ENCODE assay signal across 9 mouse cellular contexts in genomic region chr4:83314261-83314793, GRCm38 (mm10). TPM values are rescaled to one million over a fixed set of nuclear protein-coding genes. Genes with fewer than 3 reads are reported as not detected.
DNase-seq lines count a peak whose midpoint lies in the region; ATAC-seq and TF ChIP-seq lines count a peak whose summit lies in the region.
"Had no signal": no experiment of that assay in that cellular context is flagged by ENCODE, and none has a peak within 500 bp of the region (broad histone marks: within the 10 kb centered on the region; RNA-seq: fewer than 3 reads in every experiment).

No protein-coding gene starts in this region.

- TF ChIP-seq EP300 in lung, postnatal 0 days (IDR thresholded peaks at IDR 0.05) = no peak

- ATAC-seq in lung, postnatal 0 days = peak; percentile 15; the same call in 1 of the 2 replicates
- peak; percentile 58 for ATAC-seq in activated CD4-positive, CD25-positive, alpha-beta regulatory T cell, adult 4 months

- H3K27ac ChIP-seq in lung, postnatal 0 days (ENCODE audit: low read length) = peak overlapping the region; percentile 85; the same call in 1 of the 2 replicates
- peak overlapping the region; percentile 69 for H3K27ac ChIP-seq in macrophage
- H3K27ac ChIP-seq: lung, embryonic 15.5 days had no signal

- no peaks in the 10 kb centered on the region for H3K27me3 ChIP-seq in lung, postnatal 0 days (replicated peaks; ENCODE audit: insufficient read depth, low read length)
- H3K27me3 ChIP-seq: lung, embryonic 15.5 days had no signal

- no peak overlapping the region for H3K9ac ChIP-seq in lung, postnatal 0 days (replicated peaks; ENCODE audit: low read depth)
- H3K9ac ChIP-seq: lung, embryonic 15.5 days had no signal

- DNase-seq in lung, postnatal 0 days (ENCODE audit: low spot score) = peak; percentile 37
- no peak for DNase-seq in lung, postnatal 25 days (ENCODE audit: low spot score)
- DNase-seq in thymus, postnatal 0 days (ENCODE audit: low spot score) = peak; percentile 59
- DNase-seq in retina, embryonic 14.5 days (ENCODE audit: low spot score) = no peak
- DNase-seq in right cerebral cortex, postnatal 14 days = no peak
- DNase-seq: cerebellum, postnatal 14 days had no signal

- H3K4me2 ChIP-seq in lung, postnatal 0 days (replicated peaks; ENCODE audit: low read depth, low read length) = no peak overlapping the region

- H3K4me3 ChIP-seq in lung, postnatal 0 days (ENCODE audit: low read depth, low read length) = no peak overlapping the region
- no peak overlapping the region for H3K4me3 ChIP-seq in macrophage (ENCODE audit: inconsistent target)
- H3K4me3 ChIP-seq: lung, embryonic 15.5 days had no signal

- WGBS in lung, postnatal 0 days = 64% methylated on average over 7 of the region's 7 CpGs
- WGBS in macrophage (ENCODE audit: missing documents) = 75% methylated on average over 7 of the region's 7 CpGs

- peak; percentile 14; the same call in 1 of the 2 replicates for TF ChIP-seq CTCF in lung, postnatal 0 days (IDR thresholded peaks at IDR 0.05)

- peaks cover 11% of the 10 kb centered on the region for H3K4me1 ChIP-seq in lung, postnatal 0 days (ENCODE audit: insufficient read depth, low read depth, low read length)

- H3K36me3 ChIP-seq in lung, postnatal 0 days (ENCODE audit: insufficient read depth, low read length) = no peaks in the 10 kb centered on the region
- H3K36me3 ChIP-seq in macrophage (ENCODE audit: inconsistent target) = no peaks in the 10 kb centered on the region
- H3K36me3 ChIP-seq: lung, embryonic 15.5 days had no signal

- no peaks in the 10 kb centered on the region for H3K9me3 ChIP-seq in lung, postnatal 0 days (ENCODE audit: low read length)
- H3K9me3 ChIP-seq: lung, embryonic 15.5 days had no signal

- no peaks in the 10 kb centered on the region; the same call in 1 of the 2 replicates for H3K79me2 ChIP-seq in macrophage (ENCODE audit: inconsistent target)

RNA-seq across cellular contexts. Expression of gene Ttc39b, which starts 9.7 kb away (rescaled TPM):
- polyA plus RNA-seq in lung, postnatal 0 days (2015; fragmentation: Nextera tagmentation; extraction: Ambion mirVana) = 6.7 and 7.5 TPM in 2 replicates
- 100 to 1,000 TPM; 121 to 125 TPM for polyA plus RNA-seq in activated CD4-positive, CD25-positive, alpha-beta regulatory T cell, adult 4 months (2017; shearing (Covaris generic))
- 100 to 1,000 TPM in 1 of 26 experiments, 10 to 100 TPM in 25; 22.6 to 101 (median 40.3) TPM for total RNA-seq in macrophage (2018; cell fraction: chromatin; rRNA removed)
- total RNA-seq in macrophage (2018; cell fraction: cytosol; rRNA removed) = 10 to 100 TPM in 5 of 26 experiments, 1 to 10 TPM in 21; 4.8 to 13.6 (median 7.5) TPM
- 10 to 100 TPM; 11.9 to 33.0 (median 19.6) TPM for total RNA-seq in macrophage (2018; cell fraction: nucleus; rRNA removed)
- 2.8 to 11.0 TPM (median 8.4 TPM) in 3 replicates for polyA plus RNA-seq in macrophage (2018)
- polyA plus RNA-seq in thymus, postnatal 0 days (2015; fragmentation: Nextera tagmentation; extraction: Ambion mirVana) = 2.4 and 2.6 TPM in 2 replicates

Comparison
In these comparisons a context has a peak if more than half of its experiments do, and no peak if none do; other contexts are left out.
1. DNase-seq: peak in lung, postnatal 0 days (single experiment) and thymus, postnatal 0 days (single experiment); none in lung, postnatal 25 days (single experiment), retina, embryonic 14.5 days (single experiment) and right cerebral cortex, postnatal 14 days (single experiment).
2. RNA of gene Ttc39b, which starts 9.7 kb away (polyA plus RNA-seq): 121 to 125 TPM in activated CD4-positive, CD25-positive, alpha-beta regulatory T cell, adult 4 months; 2.8 to 11.0 TPM in macrophage, 6.7 to 7.5 TPM in lung, postnatal 0 days and 2.4 to 2.6 TPM in thymus, postnatal 0 days; every median in the first group is over 10 times any median in the second.